Mouse (Mus musculus) left cerebral cortex, postnatal 14 days (tissue): ENCODE results near the gene Slc25a21. TPM values are rescaled to one million over a fixed set of nuclear protein-coding genes. Genes with fewer than 3 reads are reported as not detected.

Experiments used
- DNase-seq, 2 experiments: peaks; one replicate each; pipeline ENCODE4 v3.0.0; 2021 to 2022; ENCODE audit warnings: low spot score in 2 of 2, mixed read lengths in 1 of 2
- intact Hi-C: fragments of 180-260 bp; cut with DNase I; formaldehyde crosslinking; loops from one replicate; pipeline ENCODE4 v1.15.1; 2025
- total RNA-seq, 2 experiments: library from RNA; stranded (reverse); gene quantifications; 2 replicates each; pipeline ENCODE4 v1.2.3; 2021

Gene Slc25a21
- total RNA-seq, 2 experiments from 2014 or later, result 0.53 to 0.66 TPM

GRCm38 (mm10) chr12:56681096-56681811 lies 516.0 kb downstream of the Slc25a21 start:
- DNase-seq, result peak in 1 of 2 experiments; percentile 6
- intact Hi-C loops, result loop anchor here (5.0 to 10.0 kb wide), 3 partner anchors 66 to 501 kb away; partner anchors contain the start of gene Nkx2-9

GRCm38 (mm10) chr12:56677620-56678019 lies 519.7 kb downstream of the Slc25a21 start:
- intact Hi-C loops, result no loop called here

GRCm38 (mm10) chr12:56674726-56675125 lies 522.5 kb downstream of the Slc25a21 start:
- DNase-seq, result peak; percentile 6 to 12
- intact Hi-C loops, result no loop called here

More at GRCm38 (mm10) chr12:56677620-56678019, 519.7 kb downstream of the Slc25a21 start:
- no peak for DNase-seq

- intact Hi-C loops, result no loop called here
- DNase-seq, result no peak
Observed at GRCm38 (mm10) chr12:56670795-56671194, 526.5 kb downstream of the Slc25a21 start.

GRCm38 (mm10) chr12:56669451-56670122 lies 527.7 kb downstream of the Slc25a21 start:
- DNase-seq, result no peak
- intact Hi-C loops, result no loop called here

Other genes starting within 250 kb of the Slc25a21 start
- 10 to 100 TPM; 13.6 to 13.9 TPM for gene Prps1l3, start 32.9 kb upstream of the Slc25a21 start, total RNA-seq
- gene Mipol1, start 33.0 kb upstream of the Slc25a21 start, total RNA-seq, result 1 to 10 TPM; 4.9 to 5.0 TPM